Mouse (Mus musculus) WW6 (cell line): Measurements from ENCODE around the gene Ccdc146.

Experiments used
- DNase-seq: peaks from one replicate; pipeline ENCODE4 v3.0.0-alpha.2; 2013; ENCODE audit warnings: low read depth, low spot score

Gene Ccdc146

DNA sequence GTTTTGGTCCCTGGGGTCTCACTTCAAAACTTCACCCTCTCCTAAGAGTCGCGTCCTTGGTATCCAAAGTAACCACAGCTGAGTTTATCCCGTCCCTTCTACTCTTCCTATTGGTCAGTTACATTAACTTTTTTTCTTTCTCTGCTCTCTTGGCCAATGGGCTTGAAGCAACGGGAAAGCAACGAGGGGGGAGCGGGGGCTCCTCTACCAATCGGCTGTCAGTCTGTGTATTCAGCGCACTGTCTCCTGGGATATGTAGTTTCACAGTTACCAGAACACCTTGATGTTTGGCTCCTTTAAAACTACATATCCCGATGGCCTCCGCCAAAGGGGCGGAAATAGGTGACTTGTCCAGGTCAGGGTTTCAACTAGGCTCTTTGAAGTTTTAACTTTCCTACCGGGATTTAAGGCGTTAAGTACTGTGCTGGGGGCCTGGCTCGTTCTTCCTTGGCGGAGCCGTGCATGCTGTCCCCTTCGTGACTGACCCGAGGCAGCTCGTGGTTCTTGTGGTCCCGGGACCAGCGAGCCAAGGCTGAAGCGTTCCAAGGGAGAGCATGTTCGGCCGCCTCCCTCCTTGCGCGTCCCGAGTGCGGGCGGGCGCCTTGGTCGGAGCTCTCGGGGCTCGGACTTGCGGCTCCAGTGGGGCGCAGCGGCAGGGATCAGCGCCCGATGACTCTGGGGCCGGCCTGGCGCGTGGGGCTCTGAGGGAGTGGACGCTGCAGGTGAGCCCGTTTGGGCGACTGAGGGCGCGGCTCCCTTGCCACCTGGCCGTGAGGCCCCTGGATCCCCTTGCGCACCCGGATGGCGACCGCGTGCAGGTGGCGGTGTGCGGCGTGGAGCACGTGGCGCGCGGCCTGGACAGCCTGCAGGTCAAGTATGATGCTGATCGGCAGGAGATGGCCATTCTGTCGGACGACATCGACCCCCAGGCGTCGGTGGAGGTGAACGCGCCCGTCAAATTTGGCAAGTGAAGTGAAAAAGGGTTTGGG, at the start of gene Ccdc146, which contains the start of gene Fam185a:
Ccdc146 (minus strand) TSS at position 64 of the 989 bp plus-strand sequence.
Fam185a (plus strand) TSS at position 345 of the 989 bp plus-strand sequence.
- peak; percentile 90 for DNase-seq

DNA sequence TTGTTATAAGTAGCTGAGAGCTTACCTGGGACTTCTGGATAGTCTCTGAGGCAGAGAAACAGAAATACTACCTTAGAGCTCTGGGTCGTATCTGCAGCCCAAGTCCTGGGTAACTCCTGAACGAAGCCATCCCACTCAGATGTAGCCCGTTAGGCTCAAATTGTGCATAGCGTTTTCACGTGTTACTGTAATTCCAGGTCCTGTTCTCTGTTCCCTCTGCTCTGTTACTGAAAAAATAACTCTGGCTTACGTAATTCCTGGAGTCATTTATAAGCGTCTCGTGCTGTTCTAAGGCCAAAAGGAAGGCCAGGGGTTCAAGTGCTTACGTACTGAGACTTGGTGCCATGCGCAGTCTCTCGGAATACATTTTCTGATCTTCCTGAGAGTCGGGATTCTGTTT, 43.6 kb upstream of the Ccdc146 start:
- DNase-seq: no peak

DNA sequence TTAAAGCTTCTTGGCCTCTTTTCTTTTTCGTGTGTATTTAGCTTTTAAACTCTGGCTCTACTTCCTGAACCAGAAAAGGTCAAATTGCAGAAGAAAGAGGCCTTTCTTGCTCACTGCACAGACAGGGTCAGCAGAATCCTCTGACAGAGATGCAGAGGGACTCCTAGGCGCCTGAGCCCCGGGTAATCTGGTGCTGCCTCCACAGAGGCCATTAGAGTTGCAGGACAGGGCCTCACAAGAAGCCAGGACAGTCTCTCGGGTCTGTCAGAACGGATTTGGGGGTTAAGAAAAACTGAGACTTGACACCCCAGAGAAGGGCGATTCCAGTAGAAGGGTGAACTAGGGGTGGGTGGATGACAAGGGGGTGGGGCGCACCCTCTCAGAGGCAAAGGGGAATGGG, 42.9 kb upstream of the Ccdc146 start:
- DNase-seq: no peak

DNA sequence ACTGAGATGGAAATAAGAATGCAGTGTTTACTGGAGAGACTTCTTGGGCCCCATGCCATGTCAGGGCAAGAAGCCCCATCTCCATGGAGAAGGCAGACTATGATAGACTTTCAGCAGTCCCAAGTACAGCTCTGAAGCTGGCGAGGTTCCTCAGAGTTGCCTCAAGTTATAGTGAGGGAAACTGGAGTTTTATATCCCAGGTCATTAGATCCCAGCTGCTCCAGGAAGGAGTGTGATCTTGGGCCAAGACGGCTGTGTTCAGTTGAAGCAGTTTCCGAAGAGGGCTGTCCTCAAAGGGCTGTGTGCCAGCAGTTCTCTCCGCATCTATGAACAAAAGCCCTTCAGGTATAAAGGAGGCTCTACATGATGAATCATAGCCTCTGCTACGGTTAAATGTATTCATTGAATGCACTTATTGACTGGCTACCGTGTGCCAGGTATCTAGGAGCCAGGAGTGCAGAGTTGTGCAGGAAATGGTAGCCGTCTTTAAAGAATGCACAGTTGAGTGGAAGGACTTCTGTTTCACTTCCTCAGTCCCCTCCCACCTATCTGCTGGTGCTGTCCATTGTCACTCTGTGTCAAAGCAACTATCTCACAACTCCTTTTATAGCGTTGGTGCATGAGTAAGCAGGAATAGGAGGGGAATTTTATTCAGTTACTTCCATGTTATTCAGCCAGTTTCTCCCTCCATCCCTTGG, 16.5 kb upstream of the Ccdc146 start:
- no peak for DNase-seq

DNA sequence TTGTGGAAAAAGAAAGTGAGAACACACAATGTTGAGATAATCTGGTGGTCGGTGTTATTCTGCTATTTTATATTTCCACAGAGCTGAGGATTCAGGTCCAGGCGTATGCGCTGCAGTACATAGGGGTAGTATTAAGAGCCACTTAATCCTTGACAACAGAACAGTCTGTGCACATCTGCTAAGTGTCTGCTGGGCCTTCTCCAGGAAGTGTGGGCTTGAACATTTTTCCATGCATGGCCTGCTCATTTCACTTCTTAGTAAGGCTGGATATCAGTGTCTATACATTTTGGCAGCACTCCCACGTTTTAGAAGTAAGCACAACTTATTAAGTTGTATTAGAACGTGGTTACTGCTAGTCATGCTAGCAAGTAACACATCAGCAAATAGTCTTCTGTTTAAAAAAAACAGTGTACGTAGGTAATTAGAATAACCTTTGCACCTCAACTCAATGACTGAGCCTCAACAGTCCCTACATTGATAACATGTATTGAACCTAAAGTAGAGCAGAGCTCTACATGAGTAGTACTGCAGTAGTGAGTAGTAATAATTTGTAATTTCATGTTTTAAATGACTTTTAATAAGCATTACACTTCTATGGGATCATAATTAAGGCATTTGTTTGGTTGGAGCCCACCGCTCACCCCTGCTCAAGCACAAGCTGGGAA, 15.1 kb upstream of the Ccdc146 start:
- DNase-seq: no peak

DNA sequence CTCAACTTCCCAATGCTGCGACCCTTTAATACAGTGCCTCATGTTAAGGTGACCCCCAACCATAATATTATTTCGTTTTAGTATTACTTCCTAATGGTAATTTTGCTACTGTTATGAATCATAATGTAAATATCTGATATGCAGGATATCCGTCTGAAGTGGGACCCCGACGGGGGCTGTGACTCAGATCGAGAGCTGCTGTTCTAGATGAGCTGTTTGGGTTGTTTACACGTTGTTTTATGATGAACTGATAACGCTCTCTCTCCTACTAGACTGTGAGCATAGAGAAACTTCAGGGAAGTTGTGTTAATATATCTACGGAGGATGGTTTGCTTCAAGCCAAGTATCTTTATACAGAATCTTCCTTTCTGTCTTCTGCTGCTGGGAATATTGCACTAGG, 14.0 kb upstream of the Ccdc146 start:
- no peak for DNase-seq

DNA sequence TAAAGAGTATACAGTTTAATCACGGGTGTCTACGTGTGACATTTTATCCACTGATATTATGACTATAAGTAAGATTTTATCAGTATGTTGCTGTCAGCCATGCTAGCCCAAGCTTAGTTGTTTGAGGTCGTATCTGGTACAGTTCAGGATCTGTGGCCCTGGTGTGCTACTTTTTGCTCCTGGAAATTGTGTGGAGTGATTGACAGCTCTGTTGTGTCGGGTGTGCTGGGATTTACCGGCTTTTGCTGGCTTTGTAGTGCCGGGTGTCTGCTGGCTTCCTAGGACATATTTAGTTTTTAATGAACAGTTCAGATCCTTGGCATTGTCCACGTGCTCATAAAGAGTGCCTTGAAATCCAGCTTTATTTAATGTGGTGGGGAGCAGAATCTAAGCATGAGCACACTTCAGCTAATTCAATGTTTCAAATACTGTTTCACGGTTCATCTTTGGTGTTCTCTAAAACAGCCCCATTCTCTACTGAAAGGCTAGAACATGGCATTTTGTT, 12.0 kb upstream of the Ccdc146 start:
- DNase-seq: no peak

DNA sequence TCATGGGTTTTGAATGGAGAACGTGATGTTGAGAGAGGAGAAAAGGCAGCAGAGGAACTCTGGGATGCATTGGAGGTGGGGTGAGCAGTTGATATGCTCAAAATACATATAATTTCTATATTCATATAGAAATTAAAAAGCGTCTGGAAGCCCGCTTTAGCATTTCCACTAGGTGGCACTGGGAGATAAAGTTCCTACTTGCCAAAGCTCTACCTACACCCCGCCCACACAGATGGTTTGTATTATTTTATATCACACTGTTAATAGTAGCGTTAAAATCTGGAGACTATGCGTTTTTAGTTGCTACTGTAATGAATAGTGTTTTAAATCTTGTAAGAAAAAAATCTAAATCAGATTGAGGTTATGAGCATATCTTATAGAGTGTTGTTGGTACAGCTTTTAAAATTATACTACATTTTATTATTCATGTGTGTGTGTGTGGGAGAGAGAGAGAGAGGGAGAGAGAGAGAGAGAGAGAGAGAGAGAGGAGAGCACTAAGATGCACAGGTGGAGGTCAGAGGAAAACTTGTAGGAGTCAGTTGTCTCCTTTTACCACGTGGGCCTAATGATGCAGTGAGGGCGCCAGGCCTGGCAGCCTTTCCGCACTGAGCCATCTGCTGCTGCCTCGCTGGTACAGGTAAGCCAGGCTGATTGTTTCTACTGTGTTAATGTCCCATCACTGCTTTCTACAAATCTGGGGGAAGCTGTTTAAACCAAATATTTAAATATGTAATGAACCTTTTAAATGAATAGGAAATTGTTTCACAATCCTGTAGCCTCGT, 9.9 kb upstream of the Ccdc146 start:
- DNase-seq: no peak

DNA sequence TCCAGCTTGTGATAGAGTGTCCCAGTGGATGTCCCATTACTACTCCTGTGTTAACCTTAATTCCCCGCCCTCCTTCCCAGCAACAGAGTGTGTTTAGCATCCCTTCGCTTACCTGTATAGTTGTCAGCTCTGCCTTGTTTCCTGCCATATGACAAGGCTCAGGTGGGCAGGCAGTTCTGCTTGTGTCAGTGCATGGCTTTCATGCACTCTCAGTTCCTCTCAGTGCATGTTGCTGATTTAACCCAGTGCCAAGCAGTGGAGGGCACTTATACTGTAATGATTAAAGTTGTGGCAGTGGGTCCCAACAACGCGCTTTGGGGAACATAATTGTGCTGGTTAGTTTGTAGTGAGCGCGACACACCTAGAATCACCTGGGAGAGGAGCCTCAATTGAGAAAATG, 2.2 kb upstream of the Ccdc146 start:
- DNase-seq: no peak

DNA sequence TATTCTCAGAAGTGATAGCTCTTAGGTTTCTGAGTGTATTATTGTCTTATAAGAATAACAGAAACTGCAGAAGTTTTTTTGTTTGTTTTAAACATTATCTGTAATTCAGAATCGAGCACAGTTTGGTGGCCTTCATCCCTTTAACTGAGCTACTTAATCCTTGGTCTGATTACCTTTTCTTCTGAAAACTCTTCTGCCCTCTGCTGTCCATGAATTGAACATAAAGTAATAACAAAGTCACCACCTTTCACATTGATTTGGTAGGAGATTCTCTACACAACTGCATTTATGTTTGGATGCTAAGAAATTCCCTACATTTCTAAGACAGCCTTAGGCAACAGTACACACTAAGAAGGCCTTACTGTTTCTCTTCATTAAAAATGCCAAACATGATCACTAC, 3.9 kb downstream of the Ccdc146 start:
- DNase-seq: no peak

DNA sequence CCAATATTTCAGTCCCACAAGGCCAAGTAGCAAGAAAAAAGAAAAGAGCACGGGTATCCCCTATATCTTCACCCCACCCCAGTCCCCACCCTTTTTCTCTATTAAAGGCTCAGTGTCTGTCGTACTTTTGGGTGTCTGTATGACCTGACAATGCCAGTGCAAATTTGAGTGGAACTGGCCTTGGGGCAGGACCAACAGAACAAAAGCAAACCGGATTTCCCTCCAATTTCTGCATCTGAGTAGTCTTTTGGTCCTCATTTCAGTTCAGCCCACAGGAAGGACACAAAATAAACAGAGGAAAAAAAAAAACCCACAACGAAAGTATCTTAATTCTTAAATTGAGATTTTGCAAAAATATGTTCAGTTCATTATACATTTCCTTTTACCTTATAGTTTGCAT, 5.9 kb downstream of the Ccdc146 start:
- no peak for DNase-seq

DNA sequence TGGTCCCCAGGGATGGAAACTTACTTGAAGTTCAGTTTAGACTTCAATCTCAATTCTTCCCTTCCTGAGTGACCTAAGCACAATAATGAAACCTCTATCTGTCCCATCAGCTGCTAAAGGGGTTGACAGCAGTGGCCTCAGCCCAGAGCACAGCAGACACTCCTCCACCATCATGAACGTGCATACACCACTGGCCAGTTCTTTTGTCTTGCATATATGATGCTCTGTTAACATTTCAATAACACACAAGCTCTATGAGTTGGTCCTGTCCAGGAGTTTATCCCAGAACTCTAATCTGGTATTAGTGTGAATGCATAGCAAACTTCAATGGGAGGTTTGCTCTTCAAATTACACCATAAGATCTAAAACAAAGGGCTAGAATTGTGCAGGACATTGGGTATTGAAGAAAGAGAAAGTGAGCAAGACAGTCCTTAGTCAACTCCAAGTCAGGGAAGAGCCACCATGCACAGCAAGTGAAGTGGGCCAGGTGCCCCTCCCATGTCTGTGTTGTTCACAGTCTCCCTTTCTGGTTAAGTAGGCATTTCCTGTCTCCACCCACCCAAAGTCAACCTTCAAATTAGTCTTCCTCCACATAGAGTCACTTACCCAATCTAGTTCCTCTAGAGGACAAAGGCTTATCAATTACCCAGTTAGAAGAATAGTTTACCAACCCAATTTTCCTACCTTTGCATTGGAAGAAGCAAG, 10.2 kb downstream of the Ccdc146 start:
- DNase-seq: no peak

DNA sequence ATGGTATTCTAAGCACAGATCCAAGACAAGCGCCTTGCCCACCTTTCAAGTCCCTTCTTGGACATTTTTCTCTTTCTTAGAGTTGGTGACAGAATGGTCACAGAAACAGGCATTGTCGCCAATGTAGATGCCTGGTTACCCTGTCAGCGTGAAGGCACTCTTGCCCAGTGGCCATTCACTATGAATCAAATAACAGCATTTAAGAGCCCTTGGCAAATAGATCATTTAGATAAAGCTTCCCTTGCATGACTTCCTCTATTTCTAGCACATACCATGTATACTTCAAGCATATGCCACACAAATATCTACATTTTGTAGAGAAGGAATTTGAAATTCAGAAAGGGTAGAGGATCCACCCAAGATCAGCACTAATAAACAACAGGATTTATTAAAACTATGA, 11.2 kb downstream of the Ccdc146 start:
- no peak for DNase-seq

DNA sequence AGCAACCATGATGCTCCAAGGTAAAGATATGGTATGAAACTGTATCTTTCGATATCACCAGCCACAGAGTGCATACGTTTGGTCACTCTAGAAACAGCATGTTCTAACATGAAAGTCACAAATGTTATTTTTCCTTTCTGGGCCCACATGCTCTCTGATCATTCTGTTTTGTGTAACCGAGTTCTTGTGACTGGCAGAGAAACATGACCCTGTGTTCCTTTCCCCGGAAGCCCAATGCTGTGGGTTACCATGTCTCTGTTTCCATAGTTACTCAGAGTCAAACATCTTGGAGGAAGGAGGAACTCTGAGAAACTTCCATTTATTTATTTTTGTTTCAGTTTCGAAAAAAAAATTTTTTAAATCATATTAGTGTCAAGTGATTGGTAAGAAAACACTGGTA, 12.4 kb downstream of the Ccdc146 start:
- DNase-seq: no peak

DNA sequence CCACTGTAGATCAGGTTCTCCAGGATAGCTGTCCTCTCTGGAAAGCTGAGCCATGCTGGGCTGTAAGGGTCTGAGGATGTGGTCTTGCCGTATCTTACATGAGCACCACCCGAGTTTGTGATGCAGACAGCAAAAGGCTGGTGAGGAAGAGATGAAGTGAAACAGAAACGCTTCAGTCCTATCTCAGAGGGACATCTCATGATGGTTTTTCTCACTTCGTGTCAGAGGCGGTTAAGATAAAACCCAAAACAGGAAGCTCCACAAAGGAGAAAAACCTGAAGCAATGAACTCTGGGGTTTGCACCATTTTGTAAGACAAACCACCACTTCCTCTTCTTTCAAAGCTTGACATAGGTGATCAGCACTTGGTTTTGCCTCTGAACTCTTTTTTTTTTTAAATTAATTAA, 13.2 kb downstream of the Ccdc146 start:
- DNase-seq: no peak

DNA sequence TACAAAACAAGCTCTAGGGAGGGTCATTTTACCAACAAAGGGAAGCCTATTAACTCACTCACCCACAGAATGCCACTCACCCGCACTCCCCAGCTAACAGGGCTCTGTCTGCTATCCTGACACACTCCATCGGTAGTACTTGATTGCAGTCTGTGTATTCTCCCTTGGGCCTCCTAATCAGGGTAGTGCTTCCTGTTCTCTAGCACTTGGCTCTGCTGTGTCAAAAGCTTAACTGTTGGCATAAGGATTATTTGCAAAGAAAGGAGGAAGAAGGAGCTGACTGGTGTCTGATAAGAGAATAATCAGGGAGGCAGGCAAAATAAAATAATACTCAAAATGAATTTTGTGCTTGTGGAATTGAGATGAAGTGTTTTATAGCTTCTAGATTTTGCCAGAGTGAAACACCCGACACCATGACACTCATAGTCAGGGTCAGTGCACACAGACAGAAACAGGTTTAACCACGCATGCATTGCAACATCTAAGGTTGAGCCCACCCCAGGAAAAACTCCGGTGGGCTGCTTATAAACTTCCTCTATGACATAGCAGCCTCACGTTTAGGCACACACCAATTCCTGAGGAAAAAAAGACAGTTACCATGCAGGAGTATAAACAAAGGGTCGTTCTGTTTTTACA, 29.2 kb downstream of the Ccdc146 start:
- DNase-seq: no peak

DNA sequence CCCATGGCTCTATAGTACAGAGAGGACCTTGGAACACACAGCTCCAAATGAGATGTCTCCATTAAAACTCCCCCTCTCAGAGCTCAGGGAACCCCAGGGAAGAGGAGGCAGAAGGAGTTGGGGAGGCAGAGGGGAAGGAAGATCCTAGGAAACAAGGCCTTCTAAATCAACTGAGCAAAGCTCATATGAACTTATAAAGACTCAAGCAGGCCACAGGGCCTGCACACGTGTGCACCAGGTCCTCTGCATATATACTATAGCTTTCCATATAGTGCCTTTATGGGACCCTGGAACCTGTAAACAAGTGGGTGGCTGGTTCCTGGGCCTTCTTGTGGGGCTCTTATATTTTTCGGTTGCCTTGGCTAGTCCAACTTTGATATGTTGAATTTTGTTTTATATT, 29.9 kb downstream of the Ccdc146 start:
- no peak for DNase-seq

DNA sequence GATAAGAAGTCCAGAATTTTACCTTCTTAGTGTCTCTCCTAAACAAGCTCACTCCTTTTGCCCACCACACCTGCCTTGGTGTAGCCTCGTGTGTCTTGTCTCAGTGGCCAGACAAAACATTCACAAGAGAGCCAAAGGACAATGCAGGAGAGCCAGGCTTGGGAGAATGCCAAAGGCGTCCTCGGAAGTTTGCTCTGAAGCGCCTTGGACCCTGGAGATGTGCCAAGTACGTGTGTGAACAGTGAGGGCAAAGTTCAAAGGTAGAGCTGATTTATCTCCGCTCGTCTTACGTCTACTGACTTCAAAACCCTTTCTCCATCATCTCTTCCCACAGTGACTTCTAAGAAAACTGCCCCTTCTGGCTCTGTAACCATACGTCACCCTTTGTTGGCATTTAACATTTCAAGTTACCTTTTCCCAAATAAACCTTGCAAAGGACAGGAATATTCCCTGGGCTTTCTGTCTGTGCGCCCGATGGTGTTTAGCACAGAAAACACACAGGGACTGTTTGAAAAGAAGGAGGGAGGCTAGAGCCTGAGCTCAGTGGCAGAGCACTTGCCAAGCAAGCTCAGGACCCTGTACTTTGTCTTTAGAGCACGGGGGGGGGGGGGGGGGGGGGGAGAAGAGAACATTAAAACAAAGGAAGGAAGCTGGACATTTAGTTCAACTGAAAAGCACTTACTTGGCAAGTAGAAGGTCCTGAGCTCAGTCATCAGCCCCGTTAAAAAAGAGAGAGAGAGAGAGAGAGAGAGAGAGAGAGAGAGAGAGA, 32.7 kb downstream of the Ccdc146 start:
- DNase-seq: no peak

DNA sequence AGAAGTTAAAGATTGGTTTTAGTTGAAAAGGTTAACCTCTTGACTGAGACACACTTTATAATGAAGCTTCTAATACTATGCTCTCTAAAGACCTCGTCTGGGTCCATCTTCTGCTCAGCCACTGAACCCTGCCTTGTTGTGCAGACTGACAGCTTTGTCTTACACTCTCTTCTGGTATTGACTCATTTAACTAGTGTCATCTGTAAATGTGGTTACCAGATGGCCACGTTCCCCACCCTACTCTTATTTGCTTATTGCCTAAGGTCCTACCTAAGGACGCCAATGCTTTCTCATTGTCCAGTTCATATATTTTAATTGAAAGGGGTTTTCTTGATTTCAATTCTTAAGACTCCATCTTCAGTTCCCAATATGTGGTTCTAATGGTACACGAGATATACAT, 35.6 kb downstream of the Ccdc146 start:
- DNase-seq: no peak
